Mouse (Mus musculus) forebrain, postnatal 0 days (tissue): ENCODE data around the gene Lsamp. TPM values are rescaled to one million over a fixed set of nuclear protein-coding genes. Genes with fewer than 3 reads are reported as not detected.
A peak's percentile ranks its signal among the peaks of the same experiment; 100 is the strongest.

Experiments used
- ATAC-seq: fragments of 200-750 bp; cut with Nextera tagmentation; 2 replicates; pipeline ENCODE4 v1.8.0; 2017; ENCODE audit warnings: mild to moderate bottlenecking, moderate library complexity
- DNase-seq: peaks from one replicate; pipeline ENCODE4 v3.0.0-alpha.2; 2015
- H3K27ac ChIP-seq: fragments of 300-500 bp; sonication (generic); 2 replicates; pipeline ENCODE4 v1.5.1; 2014; ENCODE audit warnings: low read depth, mild to moderate bottlenecking, antibody characterized with exemption, low read length, moderate library complexity, mixed read lengths
- H3K27me3 ChIP-seq: fragments of 300-500 bp; sonication (generic); 2 replicates; pipeline ENCODE4 v1.6.1; 2014; ENCODE audit warnings: mild to moderate bottlenecking, low read length, mixed read lengths; ENCODE audit not compliant: insufficient read depth
- H3K36me3 ChIP-seq: fragments of 300-500 bp; sonication (generic); 2 replicates; pipeline ENCODE4 v1.6.1; 2014; ENCODE audit warnings: mild to moderate bottlenecking, moderate library complexity; ENCODE audit not compliant: insufficient read depth
- H3K4me1 ChIP-seq: fragments of 300-500 bp; sonication (generic); 2 replicates; pipeline ENCODE4 v1.6.1; 2014; ENCODE audit warnings: antibody characterized with exemption; ENCODE audit not compliant: insufficient read depth
- H3K4me2 ChIP-seq: fragments of 300-500 bp; sonication (generic); 2 replicates; pipeline ENCODE4 v1.6.1; 2014; ENCODE audit warnings: low read depth, mild to moderate bottlenecking, moderate library complexity
- H3K4me3 ChIP-seq: fragments of 300-500 bp; sonication (generic); 2 replicates; pipeline ENCODE4 v1.5.1; 2014; ENCODE audit warnings: low read depth, low read length, mixed read lengths
- H3K9ac ChIP-seq: fragments of 300-500 bp; sonication (generic); 2 replicates; pipeline ENCODE4 v1.6.1; 2014; ENCODE audit warnings: mild to moderate bottlenecking
- H3K9me3 ChIP-seq: fragments of 300-500 bp; sonication (generic); 2 replicates; pipeline ENCODE4 v1.6.1; 2016; ENCODE audit warnings: low read length
- CTCF ChIP-seq: sonication (generic); IDR thresholded peaks from 2 replicates; pipeline ENCODE4 v1.5.1; 2016; ENCODE audit warnings: antibody characterized with exemption, control low read depth, low read depth
- WGBS: fragments of 180-500 bp; shearing (Covaris S2); extraction: QIAGEN DNeasy Blood & Tissue Kit; methylation state at CpG from one replicate; pipeline ENCODE4 v1.1.7; 2014; 5-methylcytosine and 5-hydroxymethylcytosine counted together
- polyA plus RNA-seq: library from polyadenylated mRNA; unstranded; fragments of >200 nt; fragmentation: Nextera tagmentation; extraction: Ambion mirVana; gene quantifications from 2 replicates; pipeline ENCODE4 v1.2.1, GENCODE M21; 2015
- total RNA-seq: library from RNA; depleted of rRNA; stranded (reverse); fragments of >200 nt; gene quantifications from 2 replicates; pipeline ENCODE4 v1.2.3, GENCODE M21; 2014

Gene Lsamp
- total and polyA plus RNA-seq, 2 experiments from 2014 or later = 74.0 to 157 TPM

- no peak for DNase-seq
- Histone ChIP-seq H3K27me3 (no peaks in the 10 kb centered on the region), H3K36me3 (no peaks in the 10 kb centered on the region), H3K4me1 (no peaks in the 10 kb centered on the region), H3K4me3 (no peak overlapping the region), H3K4me2 (no peak overlapping the region), H3K9ac (no peak overlapping the region), H3K27ac (no peak overlapping the region), H3K9me3 (no peaks in the 10 kb centered on the region)
- no peak for TF ChIP-seq CTCF
- WGBS = 27% methylated on average over 1 of the region's 1 CpGs
- no peak for ATAC-seq
These were observed 26.9 kb downstream of the Lsamp start for GRCm38 (mm10) chr16:40011106-40011505.

DNA sequence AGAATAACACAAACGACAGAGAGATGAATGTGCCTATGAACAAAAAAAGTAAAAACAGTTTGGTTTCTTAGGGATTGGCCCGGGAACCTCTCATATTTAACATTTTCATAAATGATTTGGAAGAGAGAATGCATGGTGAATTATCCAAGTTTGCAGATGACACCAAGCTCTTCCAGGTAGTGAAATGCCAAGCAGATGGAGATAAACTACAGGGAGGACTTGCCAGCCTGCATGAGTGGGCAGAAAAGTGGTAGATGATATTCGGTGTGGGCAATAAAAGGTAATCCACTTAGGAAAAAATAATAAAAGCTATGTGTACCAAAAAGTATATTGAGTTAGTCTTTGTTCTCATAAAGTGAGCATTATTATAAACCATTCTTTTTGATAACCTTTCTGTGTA, 38.5 kb downstream of the Lsamp start:
- H3K9ac ChIP-seq = no peak overlapping the region
- H3K27ac ChIP-seq = no peak overlapping the region
- DNase-seq (no peak), ATAC-seq (no peak)
- no peak overlapping the region for H3K4me3 ChIP-seq
- H3K9me3 ChIP-seq = no peaks in the 10 kb centered on the region
- no peaks in the 10 kb centered on the region for H3K4me1 ChIP-seq
- 74% methylated on average over 3 of the region's 3 CpGs for WGBS
- H3K36me3 ChIP-seq = no peaks in the 10 kb centered on the region
- no peaks in the 10 kb centered on the region for H3K27me3 ChIP-seq
- no peak overlapping the region for H3K4me2 ChIP-seq
- TF ChIP-seq CTCF = no peak

DNA sequence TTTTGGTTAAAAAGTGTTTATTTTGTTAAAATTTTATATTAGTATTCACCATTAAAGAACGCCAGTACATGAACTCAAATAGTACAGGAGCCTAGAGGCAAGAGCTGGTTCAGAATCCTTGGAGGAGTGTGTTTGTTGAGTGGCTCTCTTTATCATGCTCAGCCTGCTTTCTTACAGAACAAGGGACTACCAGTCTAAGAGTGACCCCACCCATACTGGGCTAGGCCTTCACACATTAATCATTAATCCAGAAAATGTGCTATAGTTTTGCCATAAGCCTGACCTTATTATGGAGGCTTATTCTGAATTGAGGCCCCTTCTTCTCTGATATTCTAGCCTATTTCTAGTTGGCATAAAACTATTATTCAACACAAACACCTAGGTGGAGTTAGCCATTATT, 52.6 kb downstream of the Lsamp start:
- H3K9me3 ChIP-seq = no peaks in the 10 kb centered on the region

DNA sequence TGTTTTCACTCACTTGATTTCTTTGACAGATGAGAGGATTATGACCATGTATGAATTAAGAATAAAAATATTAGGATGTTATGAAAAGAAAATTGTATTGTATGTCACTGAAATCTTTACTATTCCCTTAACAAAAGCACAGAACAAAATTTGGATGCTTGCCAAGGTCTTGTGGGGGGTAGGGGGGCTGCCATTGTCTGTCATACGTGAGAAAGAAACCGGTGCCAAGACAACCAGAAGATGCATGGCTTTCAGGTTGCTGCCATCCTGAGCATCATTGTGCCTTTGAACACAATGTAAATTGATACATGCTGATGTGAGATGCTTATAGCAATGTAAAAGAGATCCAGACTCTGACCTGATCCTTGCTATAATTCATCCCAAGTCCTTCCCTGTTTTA, 75.4 kb downstream of the Lsamp start:
- DNase-seq = peak; percentile 32

More for the DNA sequence above, 52.6 kb downstream of the Lsamp start:
- H3K4me3 ChIP-seq = no peak overlapping the region
- no peaks in the 10 kb centered on the region for H3K27me3 ChIP-seq
- H3K36me3 ChIP-seq = no peaks in the 10 kb centered on the region
- 96% methylated on average over 1 of the region's 1 CpGs for WGBS
- no peaks in the 10 kb centered on the region for H3K4me1 ChIP-seq
- DNase-seq (no peak), ATAC-seq (no peak)
- H3K27ac ChIP-seq = no peak overlapping the region
- no peak overlapping the region for H3K9ac ChIP-seq
- TF ChIP-seq CTCF = no peak
- H3K4me2 ChIP-seq = no peak overlapping the region

GRCm38 (mm10) chr16:40059968-40060367, 75.8 kb downstream of the Lsamp start:
- no peak for DNase-seq
- Histone ChIP-seq H3K4me3 (no peak overlapping the region), H3K27me3 (no peaks in the 10 kb centered on the region), H3K4me1 (no peaks in the 10 kb centered on the region), H3K36me3 (no peaks in the 10 kb centered on the region), H3K9me3 (no peaks in the 10 kb centered on the region), H3K4me2 (no peak overlapping the region), H3K9ac (no peak overlapping the region), H3K27ac (no peak overlapping the region)
- 28% methylated on average over 1 of the region's 1 CpGs for WGBS
- peak; percentile 54; the same call in 1 of the 2 replicates for ATAC-seq
- TF ChIP-seq CTCF = no peak

More for the DNA sequence above, 75.4 kb downstream of the Lsamp start:
- 27% methylated on average over 2 of the region's 2 CpGs for WGBS
- no peak overlapping the region for H3K9ac ChIP-seq
- ATAC-seq = peak; percentile 34; the same call in 1 of the 2 replicates
- TF ChIP-seq CTCF = no peak
- no peaks in the 10 kb centered on the region for H3K36me3 ChIP-seq
- no peak overlapping the region for H3K4me3 ChIP-seq
- H3K4me2 ChIP-seq = no peak overlapping the region
- H3K27ac ChIP-seq = no peak overlapping the region
- H3K27me3 ChIP-seq = no peaks in the 10 kb centered on the region
- H3K9me3 ChIP-seq = no peaks in the 10 kb centered on the region
- H3K4me1 ChIP-seq = no peaks in the 10 kb centered on the region

GRCm38 (mm10) chr16:40060491-40060890, 76.3 kb downstream of the Lsamp start:
- no peaks in the 10 kb centered on the region for H3K36me3 ChIP-seq
- no peaks in the 10 kb centered on the region for H3K4me1 ChIP-seq
- TF ChIP-seq CTCF = no peak
- H3K4me2 ChIP-seq = no peak overlapping the region
- H3K4me3 ChIP-seq = no peak overlapping the region
- DNase-seq (no peak), ATAC-seq (no peak)
- WGBS = 40% methylated on average over 2 of the region's 2 CpGs
- no peaks in the 10 kb centered on the region for H3K27me3 ChIP-seq
- H3K9me3 ChIP-seq = no peaks in the 10 kb centered on the region
- no peak overlapping the region for H3K9ac ChIP-seq
- no peak overlapping the region for H3K27ac ChIP-seq

GRCm38 (mm10) chr16:40075556-40075955, 91.4 kb downstream of the Lsamp start:
- WGBS = 61% methylated on average over 2 of the region's 2 CpGs
- no peaks in the 10 kb centered on the region for H3K27me3 ChIP-seq
- H3K9ac ChIP-seq = no peak overlapping the region
- no peak for TF ChIP-seq CTCF
- DNase-seq = no peak
- no peak overlapping the region for H3K4me3 ChIP-seq
- no peak overlapping the region for H3K4me2 ChIP-seq
- H3K4me1 ChIP-seq = no peaks in the 10 kb centered on the region
- ATAC-seq = no peak
- no peaks in the 10 kb centered on the region for H3K9me3 ChIP-seq
- H3K27ac ChIP-seq = no peak overlapping the region
- H3K36me3 ChIP-seq = no peaks in the 10 kb centered on the region

DNA sequence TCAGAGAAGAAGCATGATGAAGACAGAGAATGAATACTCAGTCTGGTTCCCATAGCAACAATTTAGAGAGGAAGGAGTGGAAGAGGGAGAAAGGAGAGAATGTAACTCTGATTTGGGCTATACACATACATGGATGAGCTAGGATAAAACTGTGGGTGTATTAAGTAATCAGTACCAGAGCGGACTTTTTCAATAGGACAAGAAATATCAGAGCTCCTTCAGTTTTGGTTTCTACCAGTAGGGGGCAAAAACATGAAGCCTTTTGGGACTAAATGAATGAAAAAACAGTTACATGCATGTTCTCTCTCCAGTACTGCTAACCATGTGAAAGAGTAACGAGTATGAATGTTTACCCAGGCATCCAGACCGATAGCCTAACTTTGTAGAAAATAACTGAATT, 96.1 kb downstream of the Lsamp start:
- no peaks in the 10 kb centered on the region for H3K4me1 ChIP-seq
- no peak overlapping the region for H3K9ac ChIP-seq
- H3K27me3 ChIP-seq = no peaks in the 10 kb centered on the region
- ATAC-seq = peak; percentile 42
- DNase-seq = peak; percentile 24
- peak; percentile 50 for TF ChIP-seq CTCF
- no peaks in the 10 kb centered on the region for H3K36me3 ChIP-seq
- H3K9me3 ChIP-seq = no peaks in the 10 kb centered on the region
- H3K4me3 ChIP-seq = no peak overlapping the region
- H3K4me2 ChIP-seq = no peak overlapping the region
- no peak overlapping the region for H3K27ac ChIP-seq
- WGBS = 56% methylated on average over 3 of the region's 3 CpGs
